Mouse (Mus musculus): Measurements from ENCODE around the gene Pon1. TPM values are rescaled to one million over a fixed set of nuclear protein-coding genes. Genes with fewer than 3 reads are reported as not detected.

Pon1 gene
- polyA plus RNA-seq, 1 experiment from 2014 or later, result not detected

DNA sequence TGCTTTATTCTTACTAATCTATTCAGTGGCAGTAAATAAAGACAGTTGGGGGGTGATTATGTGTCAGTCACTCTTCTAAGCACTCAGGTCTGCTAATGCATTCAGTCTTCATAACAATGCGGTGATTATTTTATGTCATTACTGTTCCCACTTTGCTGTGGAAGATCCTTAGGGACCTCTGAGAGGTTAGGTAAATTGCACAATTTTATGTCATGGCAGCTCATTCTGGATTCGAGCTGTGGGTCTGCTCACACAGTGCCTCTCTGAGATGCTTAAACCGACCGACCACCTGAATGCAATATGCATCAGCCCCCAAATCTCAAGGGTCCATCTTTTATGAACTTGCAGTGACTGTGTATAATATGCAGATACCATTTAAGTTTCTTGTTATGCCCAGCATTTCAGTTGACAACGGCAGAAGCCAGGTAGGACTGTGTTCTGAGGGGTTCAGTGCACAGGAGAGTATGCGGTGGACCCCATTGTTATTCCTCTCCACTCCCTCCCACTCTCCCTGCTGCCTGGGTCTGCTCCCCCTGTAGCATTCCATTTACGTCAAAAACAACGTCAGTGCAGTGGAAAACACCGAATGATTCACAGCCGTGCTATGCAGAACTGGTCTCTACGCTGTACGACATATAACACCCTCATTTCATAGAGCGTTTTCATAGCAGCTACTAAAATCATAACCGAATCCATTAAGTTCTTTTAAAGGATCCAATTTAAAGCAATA is 64.2 kb downstream of the Pon1 start:
- Histone ChIP-seq H3K4me1 (ENCODE audit: control insufficient read depth, insufficient read depth, low read length) (no peaks in the 10 kb centered on the region), H3K9me3 (ENCODE audit: control insufficient read depth, low read length) (no peaks in the 10 kb centered on the region), H3K9ac (replicated peaks; ENCODE audit: low read depth, low read length) (no peak overlapping the region), H3K27me3 (ENCODE audit: control insufficient read depth, insufficient read depth, low read length) (no peaks in the 10 kb centered on the region), H3K4me3 (ENCODE audit: low read depth, low read length) (no peak overlapping the region), H3K36me3 (ENCODE audit: control insufficient read depth, insufficient read depth, low read length) (no peaks in the 10 kb centered on the region), H3K4me2 (ENCODE audit: low read depth, low read length) (no peak overlapping the region), H3K27ac (ENCODE audit: low read depth, low read length) (no peak overlapping the region)
- WGBS, result 62% methylated on average over 14 of the region's 14 CpGs
- ATAC-seq (ENCODE audit: low read depth), result peak; percentile 90

DNA sequence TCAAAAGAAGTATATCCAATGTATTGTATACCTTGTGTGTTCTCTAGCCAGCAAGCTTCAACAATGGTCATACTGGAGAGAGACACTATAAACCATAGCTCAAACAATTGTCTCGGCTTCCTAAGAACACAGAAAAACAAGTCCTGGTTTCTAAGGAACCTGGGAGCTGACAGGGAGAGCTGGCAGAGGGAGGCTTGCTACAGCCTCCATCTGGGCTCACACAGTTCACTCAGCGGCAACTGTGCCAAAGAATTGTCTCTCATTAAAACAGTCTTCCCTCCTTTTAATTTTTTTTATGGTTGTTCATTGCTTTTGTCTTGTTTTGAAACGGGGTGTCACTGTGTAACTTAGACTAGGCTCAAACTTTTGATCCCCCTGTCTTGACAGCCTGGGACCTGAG is 73.5 kb downstream of the Pon1 start:
- WGBS, result 28% methylated on average over 3 of the region's 3 CpGs
- no peaks in the 10 kb centered on the region for H3K9me3 ChIP-seq (ENCODE audit: control insufficient read depth, low read length)

DNA sequence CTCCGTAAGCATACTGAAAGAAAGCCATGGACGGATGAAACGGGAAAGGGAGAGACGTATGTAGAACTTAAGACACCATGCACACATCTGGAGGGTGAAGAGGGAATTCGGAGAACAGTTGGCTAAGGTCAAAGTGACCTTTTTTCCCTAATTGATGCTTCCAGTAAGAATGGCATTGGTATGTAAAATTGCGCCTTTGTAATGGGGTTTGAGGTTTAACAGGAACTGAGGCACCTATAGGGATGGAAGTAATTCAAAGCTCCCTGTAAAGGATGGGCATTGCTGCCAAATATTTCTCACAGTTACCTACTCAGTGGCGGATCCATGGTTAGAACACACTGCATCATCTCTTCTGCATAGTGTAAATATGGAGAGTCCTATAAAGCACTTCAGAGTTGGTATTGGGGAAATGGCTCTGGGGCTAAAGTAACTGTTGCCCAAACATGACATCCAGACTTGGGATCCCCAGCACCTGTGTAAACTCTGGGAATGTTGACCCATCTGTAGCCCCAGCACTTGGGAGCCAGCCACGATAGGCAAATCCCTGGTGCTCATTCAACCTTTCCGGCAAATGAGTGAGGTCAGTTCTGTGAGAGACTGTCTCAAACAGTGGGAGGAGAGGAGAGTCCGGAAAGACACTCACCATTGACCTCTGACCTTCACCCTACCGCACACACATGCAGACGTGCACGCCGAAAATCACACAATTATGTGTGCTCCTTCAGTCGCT is 74.4 kb downstream of the Pon1 start:
- Histone ChIP-seq H3K4me2 (ENCODE audit: low read depth, low read length) (no peak overlapping the region), H3K9me3 (ENCODE audit: control insufficient read depth, low read length) (no peaks in the 10 kb centered on the region), H3K4me1 (ENCODE audit: control insufficient read depth, insufficient read depth, low read length) (no peaks in the 10 kb centered on the region), H3K27me3 (ENCODE audit: control insufficient read depth, insufficient read depth, low read length) (no peaks in the 10 kb centered on the region), H3K9ac (replicated peaks; ENCODE audit: low read depth, low read length) (no peak overlapping the region), H3K4me3 (ENCODE audit: low read depth, low read length) (no peak overlapping the region), H3K27ac (ENCODE audit: low read depth, low read length) (no peak overlapping the region), H3K36me3 (ENCODE audit: control insufficient read depth, insufficient read depth, low read length) (no peaks in the 10 kb centered on the region)
- ATAC-seq (ENCODE audit: low read depth), result no peak
- 81% methylated on average over 15 of the region's 15 CpGs for WGBS

More for the DNA sequence above, 73.5 kb downstream of the Pon1 start:
- Histone ChIP-seq H3K9ac (replicated peaks; ENCODE audit: low read depth, low read length) (no peak overlapping the region), H3K4me1 (ENCODE audit: control insufficient read depth, insufficient read depth, low read length) (no peaks in the 10 kb centered on the region), H3K4me2 (ENCODE audit: low read depth, low read length) (no peak overlapping the region), H3K4me3 (ENCODE audit: low read depth, low read length) (no peak overlapping the region), H3K27me3 (ENCODE audit: control insufficient read depth, insufficient read depth, low read length) (no peaks in the 10 kb centered on the region), H3K27ac (ENCODE audit: low read depth, low read length) (no peak overlapping the region), H3K36me3 (ENCODE audit: control insufficient read depth, insufficient read depth, low read length) (no peaks in the 10 kb centered on the region)
- no peak for ATAC-seq (ENCODE audit: low read depth)

Other genes with a start within 250 kb of the Pon1 start
- 2.7 and 5.8 TPM in 2 replicates for gene Pon3, start 62.3 kb upstream of the Pon1 start, polyA plus RNA-seq (2014; fragmentation: Nextera tagmentation; extraction: Ambion mirVana)
- gene Pon2, start 104.5 kb upstream of the Pon1 start, polyA plus RNA-seq (2014; fragmentation: Nextera tagmentation; extraction: Ambion mirVana), result 32.9 and 34.0 TPM in 2 replicates
- gene Asb4, start 189.4 kb upstream of the Pon1 start, polyA plus RNA-seq (2014; fragmentation: Nextera tagmentation; extraction: Ambion mirVana), result 6.7 and 10.3 TPM in 2 replicates

All from neural tube, embryonic 14.5 days (tissue).